Mouse (Mus musculus): ENCODE data around the gene Mpv17. TPM values are rescaled to one million over a fixed set of nuclear protein-coding genes. Genes with fewer than 3 reads are reported as not detected.

Mpv17 gene
- 10 to 100 TPM; 57.4 to 61.8 TPM for total RNA-seq (2021)
- long read RNA-seq, transcript Mpv17-202 (7 exons, 1,653 nt): minor isoform, 36 of 99 reads
- long read RNA-seq, transcript Mpv17-201 (8 exons, 1,724 nt): major isoform, 48 of 99 reads
- long read RNA-seq, partial matches to known transcripts: 2 of 99 reads
- long read RNA-seq, other reads (novel, unspliced or antisense): 11 of 99 reads

GRCm38 (mm10) chr5:31154152-31154553 lies at the start of gene Mpv17:
Mpv17 (minus strand) TSS chr5:31154251.
- DNase-seq (ENCODE audit: low spot score in 2 of 2): peak; percentile 75 to 88

GRCm38 (mm10) chr5:31202933-31203332 lies 48.9 kb upstream of the Mpv17 start:
- no peak for DNase-seq (ENCODE audit: low spot score in 2 of 2)

GRCm38 (mm10) chr5:31201742-31202590 lies 47.9 kb upstream of the Mpv17 start, which contains the start of gene Zfp513:
Zfp513 (minus strand) TSS chr5:31202303.
- peak; percentile 97 to 99 for DNase-seq (ENCODE audit: low spot score in 2 of 2)

GRCm38 (mm10) chr5:31201042-31201741 lies 47.1 kb upstream of the Mpv17 start:
- DNase-seq (ENCODE audit: low spot score in 2 of 2): no peak

- DNase-seq (ENCODE audit: low spot score in 2 of 2): no peak
Observed at GRCm38 (mm10) chr5:31200327-31200768, 46.3 kb upstream of the Mpv17 start.

GRCm38 (mm10) chr5:31199893-31200292 lies 45.8 kb upstream of the Mpv17 start:
- DNase-seq (ENCODE audit: low spot score in 2 of 2): no peak

- no peak for DNase-seq (ENCODE audit: low spot score in 2 of 2)
Observed at GRCm38 (mm10) chr5:31199321-31199892, 45.4 kb upstream of the Mpv17 start.

- DNase-seq (ENCODE audit: low spot score in 2 of 2): no peak
Observed at GRCm38 (mm10) chr5:31198616-31199320, 44.7 kb upstream of the Mpv17 start.

GRCm38 (mm10) chr5:31198170-31198569 lies 44.1 kb upstream of the Mpv17 start:
- no peak for DNase-seq (ENCODE audit: low spot score in 2 of 2)

- no peak for DNase-seq (ENCODE audit: low spot score in 2 of 2)
Observed at GRCm38 (mm10) chr5:31197072-31197471, 43.0 kb upstream of the Mpv17 start.

- no peak for DNase-seq (ENCODE audit: low spot score in 2 of 2)
Observed at GRCm38 (mm10) chr5:31196207-31196606, 42.2 kb upstream of the Mpv17 start.

GRCm38 (mm10) chr5:31195671-31196070 lies 41.6 kb upstream of the Mpv17 start:
- DNase-seq (ENCODE audit: low spot score in 2 of 2): no peak

GRCm38 (mm10) chr5:31194486-31195485 lies 40.7 kb upstream of the Mpv17 start:
- no peak for DNase-seq (ENCODE audit: low spot score in 2 of 2)

- DNase-seq (ENCODE audit: low spot score in 2 of 2): no peak
Observed at GRCm38 (mm10) chr5:31193631-31194281, 39.7 kb upstream of the Mpv17 start.

GRCm38 (mm10) chr5:31192939-31193630 lies 39.0 kb upstream of the Mpv17 start, which contains the start of the genes Snx17 and Eif2b4:
Snx17 (plus strand) TSS chr5:31193227.
Eif2b4 (minus strand) TSS chr5:31193430.
- DNase-seq (ENCODE audit: low spot score in 2 of 2): peak; percentile 99 to 100

GRCm38 (mm10) chr5:31192045-31192938 lies 38.2 kb upstream of the Mpv17 start:
- no peak for DNase-seq (ENCODE audit: low spot score in 2 of 2)

GRCm38 (mm10) chr5:31190201-31190600 lies 36.1 kb upstream of the Mpv17 start:
- DNase-seq (ENCODE audit: low spot score in 2 of 2): no peak
